Mouse (Mus musculus) midbrain, postnatal 0 days (tissue): ENCODE results near the gene Cptp. TPM values are rescaled to one million over a fixed set of nuclear protein-coding genes. Genes with fewer than 3 reads are reported as not detected.

Experiments
- ATAC-seq: fragments of 200-750 bp; cut with Nextera tagmentation; 2 replicates; pipeline ENCODE4 v1.8.0; 2017; ENCODE audit warnings: moderate number of reproducible peaks, mild to moderate bottlenecking, moderate TSS enrichment, moderate library complexity; ENCODE audit not compliant: low FRiP score
- DNase-seq: peaks from one replicate; pipeline ENCODE4 v3.0.0-alpha.2; 2015; ENCODE audit warnings: low spot score
- H3K27ac ChIP-seq: fragments of 300-500 bp; sonication (generic); 2 replicates; pipeline ENCODE4 v1.5.1; 2014; ENCODE audit warnings: low read depth, mild to moderate bottlenecking, low read length, mixed read lengths
- H3K27me3 ChIP-seq: fragments of 300-500 bp; sonication (generic); 2 replicates; pipeline ENCODE4 v1.6.1; 2014; ENCODE audit warnings: low read length, control low read depth, mixed read lengths; ENCODE audit not compliant: insufficient read depth
- H3K36me3 ChIP-seq: fragments of 300-500 bp; sonication (generic); 2 replicates; pipeline ENCODE4 v1.6.1; 2014; ENCODE audit warnings: low read length, control low read depth, mixed read lengths; ENCODE audit not compliant: insufficient read depth
- H3K4me1 ChIP-seq: fragments of 300-500 bp; sonication (generic); 2 replicates; pipeline ENCODE4 v1.6.1; 2014; ENCODE audit warnings: mild to moderate bottlenecking, control low read depth, antibody characterized with exemption, low read length, mixed read lengths; ENCODE audit not compliant: insufficient read depth
- H3K4me2 ChIP-seq: fragments of 300-500 bp; sonication (generic); 2 replicates; pipeline ENCODE4 v1.6.1; 2014; ENCODE audit warnings: low read depth, mild to moderate bottlenecking, low read length, mixed read lengths; ENCODE audit not compliant: poor library complexity, severe bottlenecking
- H3K4me3 ChIP-seq: fragments of 300-500 bp; sonication (generic); 2 replicates; pipeline ENCODE4 v1.5.1; 2014; ENCODE audit warnings: low read depth, mild to moderate bottlenecking, low read length, moderate library complexity
- H3K9ac ChIP-seq: fragments of 300-500 bp; sonication (generic); replicated peaks from 2 replicates; pipeline ENCODE4 v1.6.1; 2014; ENCODE audit warnings: mild to moderate bottlenecking, low read length, moderate library complexity, mixed read lengths; ENCODE audit not compliant: poor library complexity, severe bottlenecking
- H3K9me3 ChIP-seq: fragments of 300-500 bp; sonication (generic); 2 replicates; pipeline ENCODE4 v1.6.1; 2016; ENCODE audit warnings: low read length, control low read depth
- CTCF ChIP-seq: IDR thresholded peaks from 2 replicates; pipeline ENCODE4 v1.5.1; 2016; ENCODE audit warnings: antibody characterized with exemption, mild to moderate bottlenecking
- WGBS: fragments of 180-500 bp; shearing (Covaris S2); extraction: QIAGEN DNeasy Blood & Tissue Kit; methylation state at CpG from one replicate; pipeline ENCODE4 v1.1.7; 2014; 5-methylcytosine and 5-hydroxymethylcytosine counted together
- polyA plus RNA-seq: library from polyadenylated mRNA; unstranded; fragments of >200 nt; fragmentation: Nextera tagmentation; extraction: Ambion mirVana; gene quantifications from 2 replicates; pipeline ENCODE4 v1.2.1, GENCODE M21; 2015
- total RNA-seq: library from RNA; depleted of rRNA; stranded (reverse); fragments of >200 nt; gene quantifications from 2 replicates; pipeline ENCODE4 v1.2.3, GENCODE M21; 2014

Cptp gene
- total and polyA plus RNA-seq, 2 experiments from 2014 or later: 27.3 to 43.7 TPM

- H3K4me1 ChIP-seq: peaks cover 28% of the 10 kb centered on the region
- peak within 1 kb of the TSS; percentile 94 for H3K4me3 ChIP-seq
- no peaks in the 10 kb centered on the region for H3K9me3 ChIP-seq
- ATAC-seq (peak; percentile 88), DNase-seq (peak; percentile 98)
- H3K27ac ChIP-seq: peak within 1 kb of the TSS; percentile 98
- peak within 1 kb of the TSS; percentile 93 for H3K4me2 ChIP-seq
- no peaks in the 10 kb centered on the region for H3K27me3 ChIP-seq
- no peak for TF ChIP-seq CTCF
- peaks cover 35% of the 10 kb centered on the region for H3K36me3 ChIP-seq
- 1% methylated on average over 44 of the region's 52 CpGs for WGBS
- peak within 1 kb of the TSS; percentile 84 for H3K9ac ChIP-seq
Observed at GRCm38 (mm10) chr4:155891551-155892001, 22.3 kb upstream of the Cptp start, which contains the start of the genes Pusl1 and Acap3. Pusl1 (minus strand) TSS chr4:155891781. Acap3 (plus strand) TSS chr4:155891822.

- DNase-seq: no peak
- ATAC-seq: no peak
- under 1% methylated on average over 34 of the region's 34 CpGs for WGBS
- Histone ChIP-seq H3K4me3 (peak overlapping the region; percentile 94), H3K9me3 (no peaks in the 10 kb centered on the region), H3K4me2 (peak overlapping the region; percentile 93), H3K27ac (peak overlapping the region; percentile 98), H3K4me1 (peaks cover 28% of the 10 kb centered on the region), H3K27me3 (no peaks in the 10 kb centered on the region), H3K36me3 (peaks cover 36% of the 10 kb centered on the region), H3K9ac (peak overlapping the region; percentile 84)
- TF ChIP-seq CTCF: no peak
Observed at GRCm38 (mm10) chr4:155891011-155891471, 21.8 kb upstream of the Cptp start.

- DNase-seq (no peak), ATAC-seq (no peak)
- Histone ChIP-seq H3K9ac (0 out of 2 replicates have a peak overlapping the region, but pooled peaks have one; percentile 3), H3K27ac (no peak overlapping the region), H3K27me3 (no peaks in the 10 kb centered on the region), H3K4me3 (no peak overlapping the region), H3K4me2 (no peak overlapping the region), H3K36me3 (peaks cover 44% of the 10 kb centered on the region), H3K9me3 (no peaks in the 10 kb centered on the region), H3K4me1 (peaks cover 15% of the 10 kb centered on the region)
- WGBS: 90% methylated on average over 5 of the region's 5 CpGs
- TF ChIP-seq CTCF: no peak
Observed at GRCm38 (mm10) chr4:155889316-155889715, 20.1 kb upstream of the Cptp start.

GRCm38 (mm10) chr4:155888181-155888580 lies 18.9 kb upstream of the Cptp start:
- Histone ChIP-seq H3K4me2 (no peak overlapping the region), H3K36me3 (peaks cover 46% of the 10 kb centered on the region)

GRCm38 (mm10) chr4:155887674-155888073 lies 18.4 kb upstream of the Cptp start:
- Histone ChIP-seq H3K27me3 (no peaks in the 10 kb centered on the region), H3K4me2 (no peak overlapping the region), H3K27ac (no peak overlapping the region), H3K36me3 (peaks cover 46% of the 10 kb centered on the region), H3K4me1 (peaks cover 6% of the 10 kb centered on the region; the same call in 1 of the 2 replicates), H3K9me3 (no peaks in the 10 kb centered on the region), H3K4me3 (no peak overlapping the region), H3K9ac (no peak overlapping the region)
- WGBS: 90% methylated on average over 10 of the region's 10 CpGs
- no peak for DNase-seq
- no peak for TF ChIP-seq CTCF
- ATAC-seq: no peak

More at GRCm38 (mm10) chr4:155888181-155888580, 18.9 kb upstream of the Cptp start:
- TF ChIP-seq CTCF: no peak
- no peak overlapping the region for H3K27ac ChIP-seq
- peaks cover 6% of the 10 kb centered on the region; the same call in 1 of the 2 replicates for H3K4me1 ChIP-seq
- ATAC-seq: no peak
- H3K27me3 ChIP-seq: no peaks in the 10 kb centered on the region
- 95% methylated on average over 9 of the region's 9 CpGs for WGBS
- no peak overlapping the region for H3K4me3 ChIP-seq
- H3K9me3 ChIP-seq: no peaks in the 10 kb centered on the region
- no peak for DNase-seq
- 0 out of 2 replicates have a peak overlapping the region, but pooled peaks have one; percentile 8 for H3K9ac ChIP-seq

GRCm38 (mm10) chr4:155886330-155886729 lies 17.1 kb upstream of the Cptp start:
- WGBS: 91% methylated on average over 5 of the region's 5 CpGs
- no peak for ATAC-seq

More at GRCm38 (mm10) chr4:155886330-155886729, 17.1 kb upstream of the Cptp start:
- peaks cover 6% of the 10 kb centered on the region; the same call in 1 of the 2 replicates for H3K4me1 ChIP-seq
- peaks cover 46% of the 10 kb centered on the region for H3K36me3 ChIP-seq
- H3K27me3 ChIP-seq: no peaks in the 10 kb centered on the region
- no peak overlapping the region for H3K4me2 ChIP-seq
- H3K4me3 ChIP-seq: no peak overlapping the region
- H3K9me3 ChIP-seq: no peaks in the 10 kb centered on the region
- no peak for TF ChIP-seq CTCF
- no peak overlapping the region for H3K27ac ChIP-seq
- DNase-seq: no peak
- H3K9ac ChIP-seq: no peak overlapping the region
